Mouse (Mus musculus) hindbrain, embryonic 13.5 days (tissue): ENCODE data around the gene Gabra5. TPM values are rescaled to one million over a fixed set of nuclear protein-coding genes. Genes with fewer than 3 reads are reported as not detected.

ENCODE experiments used
- ATAC-seq: fragments of 200-750 bp; cut with Nextera tagmentation; 2 replicates; pipeline ENCODE4 v1.8.0; 2017; ENCODE audit warnings: moderate TSS enrichment; ENCODE audit not compliant: low FRiP score
- H3K27ac ChIP-seq: fragments of 300-500 bp; sonication (generic); 2 replicates; pipeline ENCODE4 v1.5.1; 2015; ENCODE audit warnings: inconsistent platforms, mild to moderate bottlenecking, moderate library complexity
- H3K27me3 ChIP-seq: fragments of 300-500 bp; sonication (generic); 2 replicates; pipeline ENCODE4 v1.6.1; 2015; ENCODE audit warnings: mild to moderate bottlenecking, inconsistent platforms
- H3K36me3 ChIP-seq: fragments of 300-500 bp; sonication (generic); 2 replicates; pipeline ENCODE4 v1.6.1; 2015; ENCODE audit warnings: mild to moderate bottlenecking, inconsistent platforms
- H3K4me1 ChIP-seq: fragments of 300-500 bp; sonication (generic); replicated peaks from 2 replicates; pipeline ENCODE4 v1.6.1; 2015; ENCODE audit warnings: inconsistent platforms
- H3K4me2 ChIP-seq: fragments of 300-500 bp; sonication (generic); 2 replicates; pipeline ENCODE4 v1.6.1; 2015; ENCODE audit warnings: inconsistent platforms, mild to moderate bottlenecking, moderate library complexity
- H3K4me3 ChIP-seq: fragments of 300-500 bp; sonication (generic); 2 replicates; pipeline ENCODE4 v1.5.1; 2015; ENCODE audit warnings: mild to moderate bottlenecking, inconsistent platforms
- H3K9ac ChIP-seq: fragments of 300-500 bp; sonication (generic); 2 replicates; pipeline ENCODE4 v1.6.1; 2015; ENCODE audit warnings: mild to moderate bottlenecking, inconsistent platforms
- H3K9me3 ChIP-seq: fragments of 300-500 bp; sonication (generic); 2 replicates; pipeline ENCODE4 v1.6.1; 2016; ENCODE audit warnings: inconsistent platforms
- WGBS: fragments of 180-500 bp; shearing (Covaris S2); methylation state at CpG from one replicate; pipeline ENCODE4 v1.1.7; 2015; 5-methylcytosine and 5-hydroxymethylcytosine counted together
- polyA plus RNA-seq: library from polyadenylated mRNA; unstranded; fragments of >200 nt; fragmentation: Nextera tagmentation; extraction: Ambion mirVana; gene quantifications from 2 replicates; pipeline ENCODE4 v1.2.1, GENCODE M21; 2015

Gabra5 gene
- polyA plus RNA-seq, 1 experiment from 2014 or later = 13.6 TPM

DNA sequence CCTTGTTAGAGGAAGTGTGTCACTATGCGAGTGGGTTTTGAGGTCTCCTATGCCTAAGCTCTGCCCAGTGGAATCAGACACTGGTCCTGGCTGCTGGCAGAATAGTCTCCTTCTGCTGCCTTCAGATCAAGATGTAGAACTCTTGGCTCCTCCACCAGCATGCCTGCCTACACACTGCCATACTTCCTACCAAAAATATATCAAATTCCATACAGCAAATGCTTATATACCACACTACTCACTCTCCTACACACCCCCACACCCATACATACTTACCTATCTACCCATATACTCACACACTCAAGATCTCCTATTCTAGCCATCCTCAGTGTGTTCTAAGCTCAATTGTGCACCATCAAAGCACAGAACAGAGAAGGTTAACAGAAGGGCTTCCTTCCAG is 38.5 kb downstream of the Gabra5 start:
- Histone ChIP-seq H3K4me1 (no peaks in the 10 kb centered on the region), H3K4me2 (no peak overlapping the region), H3K4me3 (no peak overlapping the region), H3K27ac (no peak overlapping the region), H3K36me3 (no peaks in the 10 kb centered on the region), H3K9ac (no peak overlapping the region), H3K9me3 (no peaks in the 10 kb centered on the region), H3K27me3 (no peaks in the 10 kb centered on the region)
- 100% methylated on average over 1 of the region's 1 CpGs for WGBS
- no peak for ATAC-seq

DNA sequence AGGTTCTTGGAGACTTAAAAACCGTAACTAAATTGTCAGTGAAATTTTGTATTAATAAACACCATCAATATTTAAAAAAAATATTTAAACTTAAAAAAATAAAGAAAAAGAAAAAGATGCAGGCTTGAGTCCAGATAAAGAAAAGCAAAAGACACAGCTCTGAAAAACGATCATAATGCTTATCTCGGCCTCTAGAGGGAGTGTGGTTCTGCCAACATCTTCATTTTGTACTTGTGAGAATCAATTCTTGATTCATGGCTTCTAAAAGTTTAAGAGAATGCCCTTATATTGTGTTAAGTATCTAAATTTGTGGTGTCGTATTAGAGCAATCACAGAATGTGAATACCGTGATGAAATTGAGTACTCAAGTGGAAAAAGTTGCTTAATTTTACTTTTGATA is 49.5 kb downstream of the Gabra5 start:
- H3K4me3 ChIP-seq = no peak overlapping the region
- WGBS = 75% methylated on average over 5 of the region's 5 CpGs
- ATAC-seq = no peak
- H3K9ac ChIP-seq = no peak overlapping the region
- H3K9me3 ChIP-seq = no peaks in the 10 kb centered on the region
- H3K27ac ChIP-seq = no peak overlapping the region
- H3K27me3 ChIP-seq = no peaks in the 10 kb centered on the region
- no peak overlapping the region for H3K4me2 ChIP-seq
- H3K4me1 ChIP-seq = no peaks in the 10 kb centered on the region
- no peaks in the 10 kb centered on the region for H3K36me3 ChIP-seq

DNA sequence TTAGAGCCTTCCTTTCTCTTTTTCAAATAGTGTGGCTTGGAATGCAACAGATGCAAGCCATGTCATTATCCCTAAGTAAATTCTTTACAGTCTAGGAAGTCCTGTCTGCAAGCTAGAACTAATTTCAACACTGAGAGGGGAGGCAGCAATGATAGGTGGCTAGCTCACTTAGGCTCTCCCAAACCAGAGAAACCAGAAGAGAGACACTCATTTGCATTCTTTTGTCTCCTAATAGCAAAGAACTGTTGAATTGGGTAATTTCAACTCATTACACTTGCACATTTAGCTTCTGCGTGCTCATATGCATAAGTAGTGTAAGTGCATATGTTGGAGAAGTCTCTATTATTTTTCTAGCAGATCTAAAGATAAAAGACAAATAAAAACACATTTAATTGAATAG is 61.6 kb downstream of the Gabra5 start:
- Histone ChIP-seq H3K27ac (no peak overlapping the region), H3K36me3 (no peaks in the 10 kb centered on the region), H3K4me3 (no peak overlapping the region), H3K4me2 (no peak overlapping the region), H3K9me3 (no peaks in the 10 kb centered on the region), H3K27me3 (no peaks in the 10 kb centered on the region), H3K9ac (no peak overlapping the region), H3K4me1 (no peaks in the 10 kb centered on the region)
- ATAC-seq = no peak
- 57% methylated on average over 1 of the region's 1 CpGs for WGBS

DNA sequence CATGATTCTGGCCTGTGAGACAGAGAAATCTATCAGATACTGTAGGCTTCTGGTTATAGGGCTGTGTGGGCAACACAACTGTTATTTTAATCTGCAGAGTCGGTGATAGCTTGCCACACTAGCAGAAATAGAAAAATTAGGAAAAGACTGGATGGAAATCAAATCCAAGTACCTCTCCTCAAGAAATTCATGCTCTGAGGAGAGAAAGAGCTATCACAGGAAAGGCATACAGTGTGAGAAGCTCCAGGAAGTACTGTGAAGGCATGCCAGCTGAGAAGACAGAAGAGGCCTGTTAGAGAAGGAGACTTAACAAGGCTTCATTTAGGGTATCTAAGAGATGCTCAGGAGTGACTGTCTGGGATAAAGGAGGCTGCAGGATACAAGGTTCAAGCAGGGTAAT is 87.2 kb downstream of the Gabra5 start:
- Histone ChIP-seq H3K4me2 (no peak overlapping the region), H3K4me3 (no peak overlapping the region), H3K9me3 (no peaks in the 10 kb centered on the region), H3K9ac (no peak overlapping the region), H3K27ac (no peak overlapping the region), H3K36me3 (no peaks in the 10 kb centered on the region), H3K4me1 (no peaks in the 10 kb centered on the region), H3K27me3 (no peaks in the 10 kb centered on the region)
- ATAC-seq = no peak
- WGBS = 89% methylated on average over 1 of the region's 1 CpGs

DNA sequence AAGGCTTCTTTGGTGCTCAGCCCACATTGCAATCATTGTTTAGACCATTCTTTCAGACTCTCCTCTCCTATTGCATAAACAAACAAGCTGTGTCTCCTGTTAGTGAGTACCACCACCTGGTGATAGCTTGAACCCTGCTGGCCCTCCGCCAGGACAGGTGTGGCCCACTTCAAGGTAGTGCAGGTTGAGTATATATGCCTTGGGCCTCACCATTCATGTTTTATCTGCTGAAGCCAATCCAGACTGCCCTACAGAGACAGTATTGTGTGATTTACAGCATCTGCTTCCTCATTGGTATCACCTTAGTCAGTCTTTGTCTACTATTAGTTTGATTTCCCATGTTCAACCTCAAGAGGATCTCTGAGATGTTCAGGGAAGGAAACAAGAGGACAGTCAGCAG is 88.8 kb downstream of the Gabra5 start:
- H3K4me3 ChIP-seq = no peak overlapping the region
- H3K9me3 ChIP-seq = no peaks in the 10 kb centered on the region
- H3K27ac ChIP-seq = no peak overlapping the region
- WGBS = 88% methylated on average over 1 of the region's 1 CpGs
- no peak overlapping the region for H3K9ac ChIP-seq
- no peaks in the 10 kb centered on the region for H3K36me3 ChIP-seq
- ATAC-seq = no peak
- H3K27me3 ChIP-seq = no peaks in the 10 kb centered on the region
- H3K4me2 ChIP-seq = no peak overlapping the region
- H3K4me1 ChIP-seq = no peaks in the 10 kb centered on the region

DNA sequence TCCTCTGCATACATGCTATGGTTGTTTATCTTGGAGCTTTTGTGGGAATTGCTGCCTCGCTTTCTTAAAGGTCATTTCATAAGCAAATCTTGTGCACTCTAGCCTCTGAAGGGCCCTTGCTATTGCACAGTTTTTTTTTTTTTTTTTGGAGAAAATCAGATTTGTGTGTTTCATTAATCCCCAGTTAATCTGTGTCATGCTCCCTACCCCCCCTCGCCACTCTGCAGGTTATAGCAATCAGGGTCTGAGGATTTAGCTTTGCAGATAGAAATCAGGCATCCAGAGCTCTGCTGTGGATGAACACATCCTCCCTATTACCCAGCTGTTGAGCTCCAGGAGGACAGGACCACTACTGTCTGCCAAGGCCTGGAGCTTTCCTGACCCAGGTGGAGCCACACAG is 90.5 kb downstream of the Gabra5 start, which contains the start of gene Gabrb3:
TSS of gene Gabrb3 (plus strand) at position 301 of the 400 bp plus-strand sequence.
- H3K36me3 ChIP-seq = no peaks in the 10 kb centered on the region
- WGBS = 91% methylated on average over 2 of the region's 2 CpGs
- no peak for ATAC-seq
- H3K9ac ChIP-seq = no peak within 1 kb of the TSS
- H3K9me3 ChIP-seq = no peaks in the 10 kb centered on the region
- no peak within 1 kb of the TSS for H3K27ac ChIP-seq
- H3K4me1 ChIP-seq = no peaks in the 10 kb centered on the region
- no peak within 1 kb of the TSS for H3K4me3 ChIP-seq
- no peaks in the 10 kb centered on the region for H3K27me3 ChIP-seq
- H3K4me2 ChIP-seq = no peak within 1 kb of the TSS

DNA sequence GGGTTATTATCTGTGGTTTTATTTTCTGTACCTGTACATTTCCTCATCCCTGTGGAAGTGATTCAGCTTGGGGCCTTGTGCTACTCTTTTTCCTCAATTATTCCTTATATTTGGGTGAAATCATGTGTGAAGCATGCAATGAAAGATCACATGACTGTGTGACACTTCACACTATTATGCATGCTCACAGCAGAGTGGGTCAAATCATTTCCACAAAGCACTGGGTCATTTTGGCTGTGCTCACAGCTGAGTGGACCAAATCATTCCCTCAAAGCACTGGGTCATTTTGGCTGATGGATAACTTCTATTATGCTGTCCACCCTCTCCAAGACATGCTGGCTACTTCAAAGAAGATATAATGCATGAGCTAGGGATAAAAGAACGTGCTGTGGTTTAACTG is 97.0 kb downstream of the Gabra5 start:
- H3K9ac ChIP-seq = no peak overlapping the region
- H3K4me1 ChIP-seq = no peaks in the 10 kb centered on the region; the same call in 1 of the 2 replicates
- ATAC-seq = 0 out of 2 replicates have a peak, but pooled peaks have one; percentile 28
- no peak overlapping the region for H3K4me3 ChIP-seq
- 15% methylated on average over 1 of the region's 1 CpGs for WGBS
- H3K36me3 ChIP-seq = no peaks in the 10 kb centered on the region
- no peak overlapping the region for H3K4me2 ChIP-seq
- H3K27ac ChIP-seq = no peak overlapping the region
- H3K27me3 ChIP-seq = no peaks in the 10 kb centered on the region
- no peaks in the 10 kb centered on the region for H3K9me3 ChIP-seq

DNA sequence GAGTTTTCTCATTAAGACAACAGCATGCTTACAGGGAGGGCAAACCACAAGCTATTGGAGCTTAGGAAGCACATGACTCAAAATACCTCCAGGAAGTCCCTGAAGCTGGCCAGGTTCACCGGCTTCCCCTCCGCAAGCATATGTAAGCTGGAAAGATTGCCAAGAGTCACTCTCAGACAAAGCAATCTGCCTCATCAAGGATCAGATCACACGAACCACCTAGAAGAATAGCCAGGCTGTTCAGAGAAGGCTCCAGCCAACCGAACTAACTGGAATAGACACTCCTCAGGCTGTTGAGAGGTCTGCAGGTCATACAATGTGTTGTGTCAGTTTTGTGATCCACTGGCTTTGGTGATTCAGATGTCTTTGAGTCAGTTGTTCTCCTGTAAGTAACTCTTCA is 98.7 kb downstream of the Gabra5 start:
- no peaks in the 10 kb centered on the region for H3K27me3 ChIP-seq
- H3K27ac ChIP-seq = no peak overlapping the region
- no peaks in the 10 kb centered on the region for H3K9me3 ChIP-seq
- H3K9ac ChIP-seq = no peak overlapping the region
- no peaks in the 10 kb centered on the region for H3K36me3 ChIP-seq
- no peak overlapping the region for H3K4me2 ChIP-seq
- H3K4me1 ChIP-seq = no peaks in the 10 kb centered on the region; the same call in 1 of the 2 replicates
- 77% methylated on average over 4 of the region's 4 CpGs for whole genome bisulfite sequencing
- H3K4me3 ChIP-seq = no peak overlapping the region
- no peak for ATAC-seq

DNA sequence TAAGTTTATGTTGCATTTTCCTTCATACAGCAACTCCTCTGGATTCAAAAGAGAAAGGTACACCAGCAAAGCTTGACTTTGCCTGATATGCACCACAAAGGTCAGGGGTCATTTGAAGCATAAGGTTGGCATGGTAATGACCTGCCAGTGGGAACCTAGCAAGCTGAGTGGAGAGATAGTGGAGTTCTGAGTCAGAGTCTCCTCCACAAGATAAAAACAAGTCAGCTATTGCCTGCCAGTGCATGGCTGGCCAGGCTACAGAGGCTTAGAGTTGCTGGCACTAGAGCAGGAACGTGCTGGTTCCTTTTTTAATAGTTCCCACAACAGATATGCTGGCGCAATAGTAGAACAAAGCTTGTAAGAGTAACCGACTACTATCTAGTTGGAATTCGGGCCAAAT is 116.3 kb downstream of the Gabra5 start:
- Histone ChIP-seq H3K9ac (no peak overlapping the region), H3K27me3 (0 out of 2 replicates have a peak, but pooled peaks cover under 1% of the 10 kb centered on the region), H3K9me3 (no peaks in the 10 kb centered on the region), H3K4me2 (no peak overlapping the region), H3K27ac (no peak overlapping the region), H3K36me3 (no peaks in the 10 kb centered on the region), H3K4me1 (peaks cover 11% of the 10 kb centered on the region; the same call in 1 of the 2 replicates), H3K4me3 (no peak overlapping the region)
- WGBS = 87% methylated on average over 4 of the region's 4 CpGs
- ATAC-seq = no peak

DNA sequence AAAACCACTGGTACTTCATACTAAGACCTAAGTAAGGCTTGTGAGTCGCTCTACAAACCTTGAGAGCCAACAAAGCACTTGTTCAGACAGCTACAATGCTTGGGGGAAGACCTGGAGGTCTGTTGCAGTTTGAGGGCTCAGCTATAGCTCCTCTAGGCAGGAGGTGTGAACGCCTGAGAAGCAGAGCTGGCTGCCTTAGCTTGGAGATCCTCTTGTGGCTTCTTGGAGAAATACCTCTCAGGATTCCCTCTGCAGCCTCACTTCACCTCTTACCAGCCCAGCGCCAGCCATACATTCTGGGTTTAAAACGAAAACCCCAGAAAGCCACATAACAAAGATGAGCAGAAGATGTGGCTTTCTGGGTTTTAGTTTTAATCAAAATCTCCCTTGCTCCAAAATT is 119.8 kb downstream of the Gabra5 start:
- WGBS = 52% methylated on average over 4 of the region's 4 CpGs
- Histone ChIP-seq H3K9me3 (no peaks in the 10 kb centered on the region), H3K36me3 (no peaks in the 10 kb centered on the region), H3K27me3 (peaks cover 24% of the 10 kb centered on the region), H3K4me2 (no peak overlapping the region), H3K9ac (no peak overlapping the region), H3K4me1 (peaks cover 23% of the 10 kb centered on the region), H3K27ac (no peak overlapping the region), H3K4me3 (no peak overlapping the region)
- no peak for ATAC-seq

DNA sequence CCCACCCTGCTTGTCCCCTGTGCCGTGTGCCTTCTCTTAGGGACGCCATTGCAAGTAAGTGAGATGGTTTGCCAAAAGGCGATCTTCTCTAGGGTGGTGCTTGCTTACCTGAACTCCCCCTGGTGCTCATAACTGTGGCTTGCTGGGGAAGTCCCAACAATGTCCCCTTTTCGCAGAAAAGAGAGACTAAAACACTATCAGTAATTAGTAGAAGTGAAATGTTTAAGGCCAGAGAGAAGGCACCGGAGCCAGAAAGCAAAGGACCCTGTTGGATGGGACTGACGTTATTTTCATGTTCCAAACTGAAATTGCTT is 122.6 kb downstream of the Gabra5 start:
- 22% methylated on average over 6 of the region's 6 CpGs for whole genome bisulfite sequencing
- Histone ChIP-seq H3K9ac (peak overlapping the region; percentile 77), H3K27ac (no peak overlapping the region)

DNA sequence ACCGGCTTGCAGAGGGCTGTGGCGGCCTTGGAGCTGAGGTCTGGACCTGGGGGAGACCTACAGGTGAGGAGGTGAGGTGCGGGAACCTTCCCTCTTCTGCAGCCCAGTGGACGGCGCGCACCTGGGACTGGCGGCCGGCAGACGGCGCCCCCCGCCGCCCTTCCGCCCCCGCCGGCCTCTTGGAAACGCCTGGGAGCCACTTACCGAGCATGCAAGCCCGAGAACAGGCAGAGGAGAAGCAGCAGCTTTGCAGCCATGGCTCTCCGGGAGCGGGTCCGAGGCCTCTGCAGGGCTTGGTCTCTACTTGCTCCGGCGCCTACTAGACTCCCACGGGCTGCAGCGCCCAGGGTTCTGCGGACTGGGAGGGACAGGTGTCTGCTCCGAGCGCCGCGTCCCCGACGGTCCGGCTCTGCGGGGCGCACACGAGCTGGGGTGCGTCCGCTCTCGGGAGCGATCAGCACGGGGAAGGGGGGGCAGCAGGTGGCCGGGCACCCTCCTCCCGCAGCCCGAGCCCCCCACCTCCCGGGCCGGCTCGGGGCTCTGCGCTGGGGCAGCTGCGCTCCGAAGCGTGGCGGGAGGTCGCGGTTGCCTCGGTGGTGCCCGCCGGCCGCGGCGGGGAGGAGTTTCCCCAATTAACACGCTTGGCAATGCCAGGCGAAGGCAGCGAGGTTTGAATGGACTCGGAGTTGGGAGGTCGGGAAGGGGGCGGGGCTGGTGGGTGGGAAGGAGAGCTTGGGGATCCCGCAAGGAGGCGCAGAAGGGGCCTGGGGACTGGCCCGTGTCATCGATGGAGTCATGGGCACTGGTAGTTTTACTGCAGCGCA is 123.1 kb downstream of the Gabra5 start, which contains the start of gene Gabrg3:
TSS of gene Gabrg3 (minus strand) at position 672 of the 824 bp plus-strand sequence.
- Histone ChIP-seq H3K27ac (0 out of 2 replicates have a peak within 1 kb of the TSS, but pooled peaks have one; percentile 40), H3K4me1 (peaks cover 23% of the 10 kb centered on the region)
- WGBS = 1% methylated on average over 64 of the region's 71 CpGs

More for the DNA sequence above, 122.6 kb downstream of the Gabra5 start:
- Histone ChIP-seq H3K4me3 (peak overlapping the region; percentile 73), H3K36me3 (no peaks in the 10 kb centered on the region), H3K9me3 (no peaks in the 10 kb centered on the region), H3K4me1 (peaks cover 23% of the 10 kb centered on the region), H3K4me2 (peak overlapping the region; percentile 94), H3K27me3 (peaks cover 31% of the 10 kb centered on the region)
- ATAC-seq = no peak

DNA sequence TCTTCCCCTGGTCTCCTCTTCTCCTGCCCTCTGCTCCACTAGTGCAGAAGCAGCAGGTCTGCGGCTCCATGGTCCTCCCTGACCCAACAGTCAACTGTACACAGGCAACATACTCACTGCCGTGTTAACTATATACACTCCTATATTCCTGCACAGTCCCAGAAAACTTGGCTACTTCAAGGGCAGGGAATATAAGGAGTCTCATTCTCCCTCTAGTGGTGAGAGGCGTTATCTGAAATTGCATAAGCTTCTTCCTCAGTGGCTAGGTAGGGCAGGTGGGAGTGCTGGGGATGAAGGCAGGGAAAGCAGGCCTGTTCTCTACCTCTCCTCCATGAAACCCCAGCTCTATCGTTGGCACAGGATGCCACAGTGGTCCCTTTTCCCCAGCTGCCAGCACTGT is 125.7 kb downstream of the Gabra5 start:
- H3K4me2 ChIP-seq = no peak overlapping the region
- WGBS = 35% methylated on average over 4 of the region's 4 CpGs

More for the DNA sequence above, 123.1 kb downstream of the Gabra5 start, which contains the start of gene Gabrg3:
- ATAC-seq = peak; percentile 83
- peak within 1 kb of the TSS; percentile 94 for H3K4me2 ChIP-seq
- no peaks in the 10 kb centered on the region for H3K36me3 ChIP-seq
- no peaks in the 10 kb centered on the region for H3K9me3 ChIP-seq
- peaks cover 31% of the 10 kb centered on the region for H3K27me3 ChIP-seq
- H3K9ac ChIP-seq = peak within 1 kb of the TSS; percentile 77
- H3K4me3 ChIP-seq = peak within 1 kb of the TSS; percentile 73

More for the DNA sequence above, 125.7 kb downstream of the Gabra5 start:
- H3K36me3 ChIP-seq = no peaks in the 10 kb centered on the region
- no peak overlapping the region for H3K27ac ChIP-seq
- H3K9ac ChIP-seq = no peak overlapping the region
- H3K4me1 ChIP-seq = peaks cover 14% of the 10 kb centered on the region; the same call in 1 of the 2 replicates
- peak; percentile 70 for ATAC-seq
- H3K27me3 ChIP-seq = peaks cover 31% of the 10 kb centered on the region
- no peaks in the 10 kb centered on the region for H3K9me3 ChIP-seq
- no peak overlapping the region for H3K4me3 ChIP-seq
